Mouse (Mus musculus): ENCODE measurements around the gene Trak2. TPM values are rescaled to one million over a fixed set of nuclear protein-coding genes. Genes with fewer than 3 reads are reported as not detected.
"Not testable (repeated sequence)": the region's sequence is repeated elsewhere in the genome, so short reads cannot be mapped to it uniquely, and the experiment has no call there.

Gene Trak2
- polyA plus RNA-seq, 1 experiment from 2014 or later = 14.1 TPM

DNA sequence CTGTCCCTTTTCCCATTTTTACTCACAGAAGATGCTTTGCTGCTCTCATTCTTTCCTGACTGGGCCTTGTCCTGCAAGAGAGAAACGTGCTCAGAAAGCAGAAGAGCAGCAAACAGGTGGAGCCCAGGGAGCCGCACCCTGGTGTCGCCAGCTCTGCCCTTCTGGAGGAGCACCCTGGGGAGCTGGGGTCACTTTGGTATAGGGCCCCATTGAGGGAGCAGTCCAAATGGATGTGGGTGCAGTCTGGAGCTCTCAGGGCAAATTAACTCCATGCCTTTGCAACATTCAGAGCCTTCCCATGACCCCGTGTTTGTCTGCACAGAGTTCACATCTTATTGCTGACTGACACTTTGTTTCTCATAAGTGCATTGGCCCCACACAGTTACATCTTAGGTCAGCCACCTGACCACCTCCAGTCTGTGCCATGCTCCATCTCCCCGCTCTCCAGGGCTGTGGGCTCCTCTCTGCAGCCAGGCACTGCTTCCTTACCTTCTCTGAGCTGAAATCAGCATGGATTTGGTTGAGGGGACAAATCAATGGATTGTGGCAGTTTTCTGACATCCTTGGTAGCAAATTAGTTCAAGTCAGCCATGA lies 82.4 kb downstream of the Trak2 start:
- ATAC-seq (replicated peaks; ENCODE audit: low FRiP score, low read depth); H3K27me3 ChIP-seq (ENCODE audit: insufficient read depth, low read length); H3K9me3 ChIP-seq (replicated peaks; ENCODE audit: low read length); H3K36me3 ChIP-seq (ENCODE audit: insufficient read depth, low read length); H3K27ac ChIP-seq; H3K9ac ChIP-seq (ENCODE audit: low read depth, low read length); H3K4me1 ChIP-seq (replicated peaks; ENCODE audit: insufficient read depth, low read length); DNase-seq (ENCODE audit: low spot score); H3K4me2 ChIP-seq (ENCODE audit: low read length); H3K4me3 ChIP-seq (replicated peaks; ENCODE audit: low read depth, low read length): not testable (repeated sequence)
- 75% methylated on average over 4 of the region's 5 CpGs for WGBS

DNA sequence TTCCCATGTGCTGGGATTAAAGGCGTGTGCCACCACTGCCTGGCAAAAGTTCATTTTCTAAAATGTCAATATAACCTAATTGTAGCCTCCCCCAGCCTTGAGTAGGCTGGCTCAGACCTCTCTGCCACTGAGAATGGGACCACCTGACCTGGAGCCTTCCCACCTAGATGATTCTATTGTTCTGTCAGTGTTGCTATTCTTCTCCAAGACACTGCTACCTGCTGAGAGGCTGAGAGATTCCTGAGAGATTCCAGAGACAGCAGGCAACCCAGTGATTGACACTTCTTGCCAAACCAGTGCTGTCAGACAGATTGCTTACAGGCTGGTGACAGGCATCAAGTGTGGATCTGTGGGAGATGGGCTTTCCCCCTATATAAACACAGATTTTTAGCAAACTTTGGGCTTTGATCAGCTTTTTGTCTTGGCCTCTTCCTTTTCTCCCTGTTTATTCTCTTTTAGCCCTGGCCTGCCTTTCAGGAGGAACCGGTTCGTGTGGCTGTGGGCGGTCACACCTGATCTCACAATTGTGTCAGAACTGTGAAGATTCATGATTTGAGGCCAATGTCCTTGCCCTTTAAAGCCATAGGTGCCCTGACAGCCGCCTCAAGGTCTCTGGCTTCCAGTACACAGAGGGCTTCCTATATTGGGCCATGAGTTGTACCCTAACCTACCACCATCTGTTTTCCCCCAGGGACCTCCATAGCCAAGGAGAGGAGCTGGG lies 83.2 kb downstream of the Trak2 start:
- Histone ChIP-seq H3K4me2 (ENCODE audit: low read length) (no peak overlapping the region), H3K4me1 (replicated peaks; ENCODE audit: insufficient read depth, low read length) (no peaks in the 10 kb centered on the region), H3K36me3 (ENCODE audit: insufficient read depth, low read length) (no peaks in the 10 kb centered on the region), H3K9ac (ENCODE audit: low read depth, low read length) (no peak overlapping the region), H3K9me3 (replicated peaks; ENCODE audit: low read length) (no peaks in the 10 kb centered on the region), H3K27me3 (ENCODE audit: insufficient read depth, low read length) (no peaks in the 10 kb centered on the region), H3K27ac (no peak overlapping the region), H3K4me3 (replicated peaks; ENCODE audit: low read depth, low read length) (no peak overlapping the region)
- 44% methylated on average over 5 of the region's 5 CpGs for WGBS
- no peak for TF ChIP-seq CTCF (IDR thresholded peaks at IDR 0.05; ENCODE audit: low read depth)
- peak; percentile 4 for DNase-seq (ENCODE audit: low spot score)
- no peak; the same call in 1 of the 2 replicates for ATAC-seq (replicated peaks; ENCODE audit: low FRiP score, low read depth)

DNA sequence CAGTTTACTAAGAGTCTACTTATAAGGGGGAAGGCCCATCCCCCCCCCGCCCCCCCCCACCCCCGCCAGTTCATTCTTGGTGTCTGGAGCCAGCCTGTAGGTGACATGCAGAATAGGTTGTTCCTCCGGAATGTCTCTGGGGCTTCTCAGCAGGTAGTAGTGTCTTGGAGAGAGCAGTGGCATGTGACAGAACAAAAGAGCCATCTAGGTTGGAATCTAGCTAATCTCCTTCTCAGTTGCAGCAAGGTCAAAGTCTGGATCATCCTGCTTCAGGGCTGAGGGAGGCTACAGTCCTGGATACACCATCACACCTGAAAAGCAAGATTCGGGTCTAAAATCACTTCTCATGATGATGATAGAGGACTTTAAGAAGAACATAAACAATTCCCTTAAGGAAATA lies 87.6 kb downstream of the Trak2 start:
- H3K4me2 ChIP-seq (ENCODE audit: low read length) = no peak overlapping the region
- H3K36me3 ChIP-seq (ENCODE audit: insufficient read depth, low read length) = no peaks in the 10 kb centered on the region
- no peak for DNase-seq (ENCODE audit: low spot score)
- H3K27ac ChIP-seq = no peak overlapping the region
- no peak overlapping the region for H3K9ac ChIP-seq (ENCODE audit: low read depth, low read length)
- H3K4me3 ChIP-seq (replicated peaks; ENCODE audit: low read depth, low read length) = no peak overlapping the region
- ATAC-seq (replicated peaks; ENCODE audit: low FRiP score, low read depth) = no peak
- no peaks in the 10 kb centered on the region for H3K27me3 ChIP-seq (ENCODE audit: insufficient read depth, low read length)
- H3K9me3 ChIP-seq (replicated peaks; ENCODE audit: low read length) = no peaks in the 10 kb centered on the region
- TF ChIP-seq CTCF (IDR thresholded peaks at IDR 0.05; ENCODE audit: low read depth) = no peak
- WGBS = 80% methylated on average over 4 of the region's 4 CpGs
- H3K4me1 ChIP-seq (replicated peaks; ENCODE audit: insufficient read depth, low read length) = no peaks in the 10 kb centered on the region

DNA sequence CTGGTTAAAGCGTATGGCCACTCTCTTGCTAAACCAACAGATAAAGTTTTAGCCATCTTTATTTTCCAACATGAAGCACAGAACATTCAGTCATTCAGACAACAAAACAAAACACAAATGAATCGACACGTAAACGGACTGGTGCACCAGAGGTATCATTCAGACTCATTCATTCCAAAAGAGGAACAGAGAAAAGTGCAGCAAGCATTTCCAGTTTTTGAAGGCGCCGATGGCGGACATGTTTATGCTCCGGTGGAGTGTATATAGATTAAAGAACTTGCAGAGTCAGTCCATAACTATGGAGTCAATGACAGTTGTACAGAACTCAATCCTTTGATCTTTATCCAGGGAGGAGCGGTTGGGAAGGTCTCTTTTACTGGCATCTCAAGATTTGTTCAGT lies 90.0 kb downstream of the Trak2 start:
- WGBS = 87% methylated on average over 9 of the region's 9 CpGs
- not testable (repeated sequence) for H3K9ac ChIP-seq (ENCODE audit: low read depth, low read length); H3K4me3 ChIP-seq (replicated peaks; ENCODE audit: low read depth, low read length); ATAC-seq (replicated peaks; ENCODE audit: low FRiP score, low read depth); H3K36me3 ChIP-seq (ENCODE audit: insufficient read depth, low read length); H3K4me1 ChIP-seq (replicated peaks; ENCODE audit: insufficient read depth, low read length); H3K27ac ChIP-seq; H3K27me3 ChIP-seq (ENCODE audit: insufficient read depth, low read length); DNase-seq (ENCODE audit: low spot score); H3K9me3 ChIP-seq (replicated peaks; ENCODE audit: low read length); H3K4me2 ChIP-seq (ENCODE audit: low read length)

DNA sequence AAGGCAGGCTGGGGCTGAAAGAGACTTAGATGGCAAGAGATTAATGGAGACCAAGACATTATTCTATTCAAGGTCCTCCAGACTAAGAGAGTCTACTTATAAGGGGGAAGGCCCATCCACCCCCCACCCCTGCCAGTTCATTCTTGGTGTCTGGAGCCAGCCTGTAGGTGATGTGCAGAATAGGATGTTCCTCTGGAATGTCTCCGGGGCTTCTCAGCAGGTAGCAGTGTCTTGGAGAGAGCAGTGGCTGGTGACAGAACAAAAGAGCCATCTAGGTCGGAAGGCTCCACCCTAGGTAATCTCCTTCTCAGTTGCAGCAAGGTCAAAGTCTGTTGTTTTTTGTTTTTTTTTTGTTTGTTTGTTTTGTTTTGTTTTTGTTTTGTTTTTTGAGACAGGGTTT lies 93.9 kb downstream of the Trak2 start:
- not testable (repeated sequence) for H3K4me1 ChIP-seq (replicated peaks; ENCODE audit: insufficient read depth, low read length); H3K4me2 ChIP-seq (ENCODE audit: low read length); H3K36me3 ChIP-seq (ENCODE audit: insufficient read depth, low read length); DNase-seq (ENCODE audit: low spot score); H3K9me3 ChIP-seq (replicated peaks; ENCODE audit: low read length); H3K4me3 ChIP-seq (replicated peaks; ENCODE audit: low read depth, low read length); H3K27me3 ChIP-seq (ENCODE audit: insufficient read depth, low read length); H3K27ac ChIP-seq; ATAC-seq (replicated peaks; ENCODE audit: low FRiP score, low read depth); H3K9ac ChIP-seq (ENCODE audit: low read depth, low read length)
- 98% methylated on average over 2 of the region's 2 CpGs for WGBS

DNA sequence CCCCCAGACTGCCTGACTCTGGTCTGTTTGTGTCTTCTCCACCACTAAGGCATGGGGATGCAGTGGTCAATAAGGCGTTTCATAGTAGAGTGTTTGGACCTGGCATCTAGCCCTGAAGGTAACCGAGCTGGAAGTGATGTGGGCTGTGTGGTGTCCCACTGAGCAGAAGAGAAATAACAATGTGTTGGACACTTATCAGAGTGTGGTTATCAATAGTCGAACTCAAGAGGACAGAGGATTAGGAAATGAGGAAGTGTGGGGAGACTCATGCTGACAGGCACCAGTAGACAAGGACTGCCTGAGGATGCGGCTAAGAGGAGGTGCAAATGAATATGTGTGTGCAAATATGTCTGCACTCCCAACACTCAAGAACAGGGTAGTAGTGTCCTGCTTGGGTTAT lies 96.7 kb downstream of the Trak2 start:
- not testable (repeated sequence) for H3K27me3 ChIP-seq (ENCODE audit: insufficient read depth, low read length); DNase-seq (ENCODE audit: low spot score); H3K27ac ChIP-seq; ATAC-seq (replicated peaks; ENCODE audit: low FRiP score, low read depth); H3K4me2 ChIP-seq (ENCODE audit: low read length); H3K4me3 ChIP-seq (replicated peaks; ENCODE audit: low read depth, low read length); H3K9me3 ChIP-seq (replicated peaks; ENCODE audit: low read length); H3K9ac ChIP-seq (ENCODE audit: low read depth, low read length); H3K4me1 ChIP-seq (replicated peaks; ENCODE audit: insufficient read depth, low read length); H3K36me3 ChIP-seq (ENCODE audit: insufficient read depth, low read length)
- 91% methylated on average over 4 of the region's 4 CpGs for WGBS

DNA sequence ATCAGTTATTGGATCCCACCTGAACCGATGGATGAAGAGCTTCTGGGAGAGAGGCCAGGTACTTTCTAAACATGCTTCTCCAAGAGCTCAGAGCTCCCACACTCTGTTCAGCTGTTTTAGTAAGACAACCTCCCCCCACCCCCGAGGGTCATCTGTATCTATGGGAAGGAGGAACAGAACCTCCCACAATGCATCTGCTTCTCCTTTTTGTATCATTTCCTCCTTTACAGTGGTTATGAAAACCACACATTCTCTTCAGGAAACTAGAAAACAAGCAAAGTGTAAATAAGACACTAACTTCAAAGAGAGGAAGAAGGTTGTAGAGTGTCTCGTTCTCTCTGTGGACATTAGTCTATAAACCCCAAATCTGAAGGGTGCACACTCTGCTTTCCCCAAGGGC lies 112.6 kb downstream of the Trak2 start:
- H3K36me3 ChIP-seq (ENCODE audit: insufficient read depth, low read length); H3K4me2 ChIP-seq (ENCODE audit: low read length); H3K27me3 ChIP-seq (ENCODE audit: insufficient read depth, low read length); H3K4me1 ChIP-seq (replicated peaks; ENCODE audit: insufficient read depth, low read length); H3K9ac ChIP-seq (ENCODE audit: low read depth, low read length); H3K27ac ChIP-seq; H3K9me3 ChIP-seq (replicated peaks; ENCODE audit: low read length); ATAC-seq (replicated peaks; ENCODE audit: low FRiP score, low read depth); H3K4me3 ChIP-seq (replicated peaks; ENCODE audit: low read depth, low read length); DNase-seq (ENCODE audit: low spot score): not testable (repeated sequence)
- 72% methylated on average over 3 of the region's 3 CpGs for WGBS

DNA sequence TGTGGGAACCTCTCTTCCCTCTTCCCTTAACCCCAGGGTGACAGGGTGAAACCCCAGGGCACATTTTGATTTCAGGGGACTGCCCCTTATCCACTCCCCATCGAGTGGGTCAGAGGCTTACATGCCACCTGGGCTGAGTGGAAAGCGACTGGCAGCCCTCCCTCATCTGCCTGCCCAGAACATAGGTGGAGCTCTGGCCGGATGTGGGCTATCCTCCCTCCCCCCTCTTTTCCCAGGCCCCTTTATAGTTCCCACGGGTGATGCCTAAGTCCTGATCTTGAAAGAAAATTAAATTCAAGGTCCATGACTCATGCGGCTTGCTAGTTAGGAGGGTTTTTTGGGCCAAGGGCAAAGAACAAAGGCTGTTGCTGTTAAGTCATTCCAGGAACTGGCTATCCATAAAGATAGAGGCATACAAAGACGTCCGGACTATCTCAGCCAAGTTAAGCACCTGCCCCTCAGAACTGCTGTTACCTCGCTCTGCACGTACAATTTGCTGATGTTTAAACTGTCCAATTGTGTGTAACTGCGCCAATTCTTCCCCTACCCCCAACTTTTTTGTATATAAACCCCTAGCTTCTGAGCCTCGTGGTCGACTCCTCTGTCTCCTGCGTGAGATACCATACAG lies 113.4 kb downstream of the Trak2 start:
- WGBS = 62% methylated on average over 13 of the region's 13 CpGs
- peak; percentile 15 for DNase-seq (ENCODE audit: low spot score)
- ATAC-seq (replicated peaks; ENCODE audit: low FRiP score, low read depth) = not testable (repeated sequence)

DNA sequence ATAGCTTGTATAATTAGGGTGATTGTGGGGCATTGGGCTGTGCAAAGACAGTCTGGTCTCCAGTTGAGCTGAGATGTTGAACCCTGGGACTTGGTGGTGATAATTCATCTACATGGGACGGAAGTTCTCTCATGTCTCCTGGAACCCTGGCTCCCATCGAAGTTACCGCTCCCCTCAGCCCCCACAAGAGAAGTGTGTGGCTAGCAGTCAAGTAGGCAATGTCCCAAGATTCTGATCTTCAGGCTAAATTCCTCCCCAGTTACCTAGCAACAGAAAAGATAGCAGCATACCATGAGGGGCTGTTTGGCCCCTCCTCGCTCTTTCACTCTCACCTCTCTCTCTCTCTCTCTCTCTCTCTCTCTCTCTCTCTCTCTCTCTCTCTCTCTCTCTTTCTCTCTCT lies 114.1 kb downstream of the Trak2 start:
- not testable (repeated sequence) for H3K27me3 ChIP-seq (ENCODE audit: insufficient read depth, low read length); H3K27ac ChIP-seq; H3K4me2 ChIP-seq (ENCODE audit: low read length); ATAC-seq (replicated peaks; ENCODE audit: low FRiP score, low read depth); H3K9me3 ChIP-seq (replicated peaks; ENCODE audit: low read length); H3K4me1 ChIP-seq (replicated peaks; ENCODE audit: insufficient read depth, low read length); H3K9ac ChIP-seq (ENCODE audit: low read depth, low read length); H3K4me3 ChIP-seq (replicated peaks; ENCODE audit: low read depth, low read length); H3K36me3 ChIP-seq (ENCODE audit: insufficient read depth, low read length)
- DNase-seq (ENCODE audit: low spot score) = peak; percentile 24
- WGBS = 59% methylated on average over 4 of the region's 4 CpGs

More for the DNA sequence above, 113.4 kb downstream of the Trak2 start:
- H3K4me1 ChIP-seq (replicated peaks; ENCODE audit: insufficient read depth, low read length); H3K27me3 ChIP-seq (ENCODE audit: insufficient read depth, low read length); H3K27ac ChIP-seq; H3K4me2 ChIP-seq (ENCODE audit: low read length); H3K36me3 ChIP-seq (ENCODE audit: insufficient read depth, low read length); H3K9me3 ChIP-seq (replicated peaks; ENCODE audit: low read length); H3K4me3 ChIP-seq (replicated peaks; ENCODE audit: low read depth, low read length); H3K9ac ChIP-seq (ENCODE audit: low read depth, low read length): not testable (repeated sequence)

Data from kidney, postnatal 0 days (tissue).